Mouse (Mus musculus) liver, adult 2 months (tissue): ENCODE results near the gene Jak1.

Experiments
- CTCF ChIP-seq: fragments of 200-500 bp; IDR thresholded peaks from 2 replicates; pipeline ENCODE4 v1.5.1; 2011; ENCODE audit warnings: low read depth, low read length, control low read depth
- POLR2A ChIP-seq: fragments of 200-500 bp; IDR thresholded peaks from 2 replicates; pipeline ENCODE4 v1.6.1; 2011; ENCODE audit warnings: low read length, control low read depth; ENCODE audit not compliant: insufficient read depth; ENCODE audit errors: extremely low read depth

- peak; percentile 73 for TF ChIP-seq CTCF
- no peak for TF ChIP-seq POLR2A
Measured at GRCm38 (mm10) chr4:101198333-101198732, 66.7 kb downstream of the Jak1 start.
